8 mouse cellular contexts compared by ENCODE assay signal in the genomic region with DNA sequence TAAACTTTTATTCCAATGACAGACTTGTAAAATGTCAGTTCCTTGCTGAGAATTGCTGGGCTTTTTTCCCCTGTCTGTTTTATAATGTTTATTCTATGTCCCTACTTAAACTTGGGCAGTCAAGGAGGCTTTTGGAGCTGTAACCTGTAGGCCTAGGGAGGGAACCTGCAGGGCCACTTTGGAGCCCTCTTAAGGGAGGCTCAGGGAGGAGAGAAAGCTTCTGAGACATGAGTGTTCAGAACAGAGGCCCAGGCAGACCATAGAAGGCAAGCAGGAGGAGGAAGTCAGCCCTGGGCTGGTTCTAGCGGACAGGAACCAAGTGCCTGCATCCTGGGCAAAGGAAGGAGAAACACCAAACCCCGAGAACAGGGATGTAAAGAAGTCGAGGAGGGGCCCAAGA. TPM values are rescaled to one million over a fixed set of nuclear protein-coding genes. Genes with fewer than 3 reads are reported as not detected.
DNase-seq lines count a peak whose midpoint lies in the region; ATAC-seq and TF ChIP-seq lines count a peak whose summit lies in the region.

No protein-coding gene starts in this region.

- DNase-seq in kidney, adult 2 months: peak; percentile 44
- DNase-seq in kidney, adult 11 months: no peak
- DNase-seq in MEL (ENCODE audit: low read depth, low spot score): peak; percentile 52
- DNase-seq in lung, postnatal 4 days: peak; percentile 72 to 80
- DNase-seq in frontal cortex, postnatal 36 days (ENCODE audit: low spot score in 2 of 2): no peak
- no peak for DNase-seq in frontal cortex, postnatal 10 days (ENCODE audit: low spot score in 2 of 2)
- no peak for DNase-seq in layer of hippocampus, adult 9-11 months

- 36% methylated on average over 3 of the region's 3 CpGs for WGBS in kidney, adult 2 months
- 58% methylated on average over 3 of the region's 3 CpGs for WGBS in intestine, embryonic 16.5 days

- H3K4me2 ChIP-seq in intestine, embryonic 16.5 days (ENCODE audit: low read depth, low read length): peak overlapping the region; percentile 83

- no peaks in the 10 kb centered on the region for H3K9me3 ChIP-seq in MEL (replicated peaks; ENCODE audit: insufficient read depth, low read length)
- H3K9me3 ChIP-seq in intestine, embryonic 16.5 days (ENCODE audit: control insufficient read depth, low read length): no peaks in the 10 kb centered on the region

- TF ChIP-seq RAD21 in MEL (IDR thresholded peaks at IDR 0.05; ENCODE audit: low read depth, low read length): no peak

- H3K27ac ChIP-seq in kidney, adult 2 months (ENCODE audit: insufficient read depth, low read depth, low read length): peak overlapping the region; percentile 59
- peak overlapping the region; percentile 38 for H3K27ac ChIP-seq in MEL (ENCODE audit: control insufficient read depth, low read depth, low read length)
- H3K27ac ChIP-seq in intestine, embryonic 16.5 days (ENCODE audit: low read length): peak overlapping the region; percentile 73

- no peaks in the 10 kb centered on the region for H3K36me3 ChIP-seq in kidney, adult 2 months (ENCODE audit: control insufficient read depth, insufficient read depth, low read length)
- peaks cover 0 to 24% of the 10 kb centered on the region in 2 experiments; a peak in 2 of 4 replicates for H3K36me3 ChIP-seq in MEL (ENCODE audit: control insufficient read depth in 1 of 2, insufficient read depth in 2 of 2, low read length in 2 of 2)
- H3K36me3 ChIP-seq in intestine, embryonic 16.5 days (ENCODE audit: control insufficient read depth, insufficient read depth, low read length): no peaks in the 10 kb centered on the region

- TF ChIP-seq POLR2A in kidney, adult 2 months (IDR thresholded peaks at IDR 0.05; ENCODE audit: low read depth, low read length): no peak
- TF ChIP-seq POLR2A in MEL (IDR thresholded peaks at IDR 0.05; ENCODE audit: control insufficient read depth in 1 of 2, insufficient read depth in 1 of 2, low read depth in 1 of 2, low read length in 2 of 2, poor library complexity in 1 of 2): no peak

- H3K4me3 ChIP-seq in kidney, adult 2 months (ENCODE audit: insufficient read depth, low read depth, low read length): peak overlapping the region; percentile 30
- peak overlapping the region; percentile 19 to 80 for H3K4me3 ChIP-seq in MEL (ENCODE audit: control insufficient read depth in 1 of 2, insufficient read depth in 1 of 2, low read depth in 2 of 2, low read length in 2 of 2)
- peak overlapping the region; percentile 70 for H3K4me3 ChIP-seq in intestine, embryonic 16.5 days (ENCODE audit: low read length)

- peak overlapping the region; percentile 60 for H3K9ac ChIP-seq in MEL (ENCODE audit: control insufficient read depth, low read depth, low read length, poor library complexity, severe bottlenecking)
- peak overlapping the region; percentile 76 for H3K9ac ChIP-seq in intestine, embryonic 16.5 days (ENCODE audit: low read depth, low read length)

- H3K79me2 ChIP-seq in MEL (ENCODE audit: control insufficient read depth, insufficient read depth, low read length, poor library complexity): peaks cover 17% of the 10 kb centered on the region

- ATAC-seq in intestine, embryonic 16.5 days: no peak

- peaks cover 12% of the 10 kb centered on the region; the same call in 1 of the 2 replicates for H3K4me1 ChIP-seq in kidney, adult 2 months (ENCODE audit: control insufficient read depth, insufficient read depth, low read length)
- peaks cover 10 to 44% of the 10 kb centered on the region in 2 experiments for H3K4me1 ChIP-seq in MEL (ENCODE audit: control insufficient read depth in 1 of 2, insufficient read depth in 2 of 2, low read length in 2 of 2)
- H3K4me1 ChIP-seq in intestine, embryonic 16.5 days (ENCODE audit: control insufficient read depth, insufficient read depth, low read length): peaks cover 60% of the 10 kb centered on the region

- no peak for TF ChIP-seq CTCF in kidney, adult 2 months (conservative IDR thresholded peaks at IDR 0.05; ENCODE audit: insufficient read depth, insufficient read length, low read depth, low read length)
- TF ChIP-seq CTCF in MEL (IDR thresholded peaks at IDR 0.05 in 2 of 3, conservative IDR thresholded peaks at IDR 0.05 in 1 of 3; ENCODE audit: control insufficient read depth in 1 of 3, insufficient read depth in 1 of 3, low read depth in 2 of 3, low read length in 3 of 3, poor library complexity in 1 of 3, severe bottlenecking in 1 of 3): no peak

- no peaks in the 10 kb centered on the region for H3K27me3 ChIP-seq in kidney, adult 2 months (replicated peaks; ENCODE audit: control insufficient read depth, insufficient read depth, low read length)
- H3K27me3 ChIP-seq in MEL (ENCODE audit: control insufficient read depth in 1 of 2, insufficient read depth in 2 of 2, low read length in 2 of 2): no peaks in the 10 kb centered on the region
- H3K27me3 ChIP-seq in intestine, embryonic 16.5 days (replicated peaks; ENCODE audit: control insufficient read depth, insufficient read depth, low read length): no peaks in the 10 kb centered on the region

- TF ChIP-seq EP300 in MEL (IDR thresholded peaks at IDR 0.05; ENCODE audit: low read depth in 1 of 2, low read length in 2 of 2): no peak; a peak in 1 of 4 replicates

TF ChIP-seq in MEL, 35 proteins besides CTCF, POLR2A, EP300 and RAD21:
- TF ChIP-seq SIN3A (IDR thresholded peaks at IDR 0.05; ENCODE audit: low read length) (0 out of 2 replicates have a peak, but pooled peaks have one; percentile 18), MAX (IDR thresholded peaks at IDR 0.05; ENCODE audit: low read length) (no peak)

RNA-seq across cellular contexts. Expression of a gene that starts 56.3 kb away (rescaled TPM):
- polyA plus RNA-seq in kidney, adult 2 months (2012; rRNA removed): 9.4 and 11.4 TPM in 2 replicates
- total RNA-seq in MEL (2012; rRNA removed): 12.9 and 13.9 TPM in 2 replicates
- 10 to 100 TPM in 1 of 2 experiments, not detected in 1; 15.4 TPM for polyA plus RNA-seq in MEL (2012; ENCODE audit: insufficient read depth in 1 of 2, insufficient read length in 2 of 2, low read depth in 1 of 2, low replicate concordance in 2 of 2, missing spikeins in 1 of 2)
- polyA plus RNA-seq in intestine, embryonic 16.5 days (2015; fragmentation: Nextera tagmentation; extraction: Ambion mirVana): 69.2 and 73.7 TPM in 2 replicates

Comparison
In these comparisons a context has a peak if more than half of its experiments do, and no peak if none do; other contexts are left out.
1. DNase-seq: peak in kidney, adult 2 months (single experiment), MEL (single experiment) and lung, postnatal 4 days (2 of 2); none in kidney, adult 11 months (single experiment), frontal cortex, postnatal 36 days (0 of 2), frontal cortex, postnatal 10 days (0 of 2) and layer of hippocampus, adult 9-11 months (single experiment).
2. Peak in every context shown above with its lines, with median percentiles within 50 percentile points of each other: H3K27ac ChIP-seq and H3K4me3 ChIP-seq.